Mouse (Mus musculus): ENCODE results near the gene Atp7b. TPM values are rescaled to one million over a fixed set of nuclear protein-coding genes. Genes with fewer than 3 reads are reported as not detected.

Atp7b gene
- total RNA-seq, 2 experiments from 2014 or later = 2.6 to 3.1 TPM

GRCm38 (mm10) chr8:21955321-21955720 lies 104.8 kb downstream of the Atp7b start:
- DNase-seq (ENCODE audit: extremely low spot score in 1 of 2, low spot score in 2 of 2) = peak; percentile 31 to 54
- intact Hi-C loops (cut with DNase I) = loop anchor here (5.0 kb wide), 1 partner anchor 198 kb away; no protein-coding TSS in a partner anchor

GRCm38 (mm10) chr8:21947311-21948017 lies 112.6 kb downstream of the Atp7b start:
- DNase-seq (ENCODE audit: extremely low spot score in 1 of 2, low spot score in 2 of 2) = no peak
- intact Hi-C loops (cut with DNase I) = no loop called here

- intact Hi-C loops (cut with DNase I) = no loop called here
- DNase-seq (ENCODE audit: extremely low spot score in 1 of 2, low spot score in 2 of 2) = no peak
Measured at GRCm38 (mm10) chr8:21946462-21946861, 113.6 kb downstream of the Atp7b start, which contains the start of gene Defb13. Gene Defb13, plus strand, starts transcription at chr8:21946762.

Other genes with a start within 250 kb of the Atp7b start
- not detected for gene Defb50, start 236.8 kb downstream of the Atp7b start, total RNA-seq (2021)
- gene Defb2, start 220.4 kb downstream of the Atp7b start, total RNA-seq (2021) = not detected
- not detected for gene Defb10, start 201.4 kb downstream of the Atp7b start, total RNA-seq (2021)
- not detected for gene Defb9, start 174.9 kb downstream of the Atp7b start, total RNA-seq (2021)
- gene Defb11, start 153.9 kb downstream of the Atp7b start, total RNA-seq (2021) = not detected
- not detected for gene Defb15, start 127.6 kb downstream of the Atp7b start, total RNA-seq (2021)
- gene Defb35, start 122.0 kb downstream of the Atp7b start, total RNA-seq (2021) = not detected
- not detected for gene Defb13, start 113.5 kb downstream of the Atp7b start, total RNA-seq (2021)
- not detected for gene Fam90a1a, start 101.6 kb downstream of the Atp7b start, total RNA-seq (2021)
- not detected for gene Ccdc70, start 90.5 kb downstream of the Atp7b start, total RNA-seq (2021)
- 10 to 100 TPM; 27.1 to 30.1 TPM for gene Alg11, start 416 bp upstream of the Atp7b start, total RNA-seq (2021)
- under 1 TPM in 1 of 2 experiments, not detected in 1; 0.66 TPM for gene Nek5, start 64.7 kb upstream of the Atp7b start, total RNA-seq (2021)
- gene Nek3, start 106.1 kb upstream of the Atp7b start, total RNA-seq (2021) = 1 to 10 TPM; 2.6 TPM
- gene Ckap2, start 125.5 kb upstream of the Atp7b start, total RNA-seq (2021) = 1 to 10 TPM; 2.2 to 2.4 TPM
- 10 to 100 TPM; 41.1 to 41.5 TPM for gene Vps36, start 132.5 kb upstream of the Atp7b start, total RNA-seq (2021)
- gene Thsd1, start 167.0 kb upstream of the Atp7b start, total RNA-seq (2021) = 1 to 10 TPM; 4.8 to 5.9 TPM
- not detected for gene Tpte, start 223.1 kb upstream of the Atp7b start, total RNA-seq (2021)

All from left cerebral cortex, postnatal 10 days (tissue).